13 mouse cellular contexts compared by ENCODE assay signal in the genomic region with DNA sequence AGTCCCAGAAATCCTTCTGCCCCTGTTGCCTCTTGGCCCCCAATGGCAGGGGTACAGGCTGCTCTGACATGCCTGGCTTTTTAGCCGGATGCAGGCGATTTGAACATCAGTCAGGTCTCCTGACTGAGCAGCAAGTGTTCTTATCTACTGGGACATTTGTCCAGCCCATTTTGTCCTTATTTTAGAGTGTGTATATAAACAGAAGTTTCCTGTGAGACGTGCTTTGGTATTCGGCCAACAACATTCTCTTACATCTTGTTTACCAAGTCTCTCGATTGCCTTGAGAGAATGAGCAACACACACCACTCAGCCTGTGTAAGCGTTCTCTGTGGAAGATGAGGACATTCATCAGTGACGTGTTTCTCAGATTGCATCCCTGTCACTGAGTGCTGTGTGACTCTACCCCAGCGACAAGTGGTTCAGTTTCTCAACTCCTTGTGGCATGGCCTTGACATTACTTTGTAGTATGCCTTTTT. TPM values are rescaled to one million over a fixed set of nuclear protein-coding genes. Genes with fewer than 3 reads are reported as not detected.
A peak's percentile ranks its signal among the peaks of the same experiment; 100 is the strongest.
DNase-seq lines count a peak whose midpoint lies in the region; ATAC-seq lines count a peak whose summit lies in the region.
"Had no signal": no experiment of that assay in that cellular context is flagged by ENCODE, and none has a peak within 500 bp of the region (broad histone marks: within the 10 kb centered on the region; RNA-seq: fewer than 3 reads in every experiment).

No protein-coding gene starts in this region.

- peak; percentile 73 for ATAC-seq in heart, embryonic 15.5 days (replicated peaks; ENCODE audit: insufficient number of reproducible peaks, insufficient read depth, low FRiP score, low read depth)
- peak; percentile 93 for ATAC-seq in lung, embryonic 15.5 days (ENCODE audit: borderline replicate concordance, extremely low read depth, low FRiP score, low TSS enrichment)
- ATAC-seq in frontal cortex, adult (ENCODE audit: low TSS enrichment), result no peak
- ATAC-seq: forebrain, postnatal 0 days had no signal

- peak overlapping the region; percentile 54 for H3K27ac ChIP-seq in heart, embryonic 15.5 days
- peak overlapping the region; percentile 88 for H3K27ac ChIP-seq in lung, embryonic 15.5 days
- H3K27ac ChIP-seq: limb, embryonic 13.5 days had no signal

- H3K36me3 ChIP-seq in heart, embryonic 15.5 days, result no peaks in the 10 kb centered on the region
- no peaks in the 10 kb centered on the region for H3K36me3 ChIP-seq in lung, embryonic 15.5 days
- H3K36me3 ChIP-seq: limb, embryonic 13.5 days had no signal

- H3K4me2 ChIP-seq in heart, embryonic 15.5 days, result no peak overlapping the region
- H3K4me2 ChIP-seq in lung, embryonic 15.5 days, result 0 out of 2 replicates have a peak overlapping the region, but pooled peaks have one; percentile 25
- H3K4me2 ChIP-seq: limb, embryonic 13.5 days had no signal

- H3K9ac ChIP-seq in heart, embryonic 15.5 days, result no peak overlapping the region
- no peak overlapping the region for H3K9ac ChIP-seq in lung, embryonic 15.5 days
- H3K9ac ChIP-seq: forebrain, postnatal 0 days; limb, embryonic 13.5 days had no signal

- H3K27me3 ChIP-seq in heart, embryonic 15.5 days, result no peaks in the 10 kb centered on the region
- H3K27me3 ChIP-seq in lung, embryonic 15.5 days, result no peaks in the 10 kb centered on the region
- H3K27me3 ChIP-seq: limb, embryonic 13.5 days had no signal

- H3K4me3 ChIP-seq in heart, embryonic 15.5 days, result no peak overlapping the region
- H3K4me3 ChIP-seq in lung, embryonic 15.5 days, result no peak overlapping the region
- H3K4me3 ChIP-seq: limb, embryonic 13.5 days; myocyte had no signal

- DNase-seq in kidney, adult 9 months, result peak; percentile 39
- no peak for DNase-seq in kidney, postnatal 25 days
- peak; percentile 56 for DNase-seq in adrenal gland, postnatal 10 days
- DNase-seq in frontal cortex, postnatal 14 days (ENCODE audit: low spot score in 2 of 2), result no peak
- no peak for DNase-seq in spleen, postnatal 4 days (ENCODE audit: low spot score in 2 of 2)
- DNase-seq: forebrain, postnatal 0 days; spleen, adult 18-20 months; thymus, postnatal 36 days had no signal

- peaks cover 8% of the 10 kb centered on the region for H3K4me1 ChIP-seq in heart, embryonic 15.5 days (replicated peaks)
- peaks cover 24% of the 10 kb centered on the region for H3K4me1 ChIP-seq in lung, embryonic 15.5 days
- H3K4me1 ChIP-seq: limb, embryonic 13.5 days had no signal

- no peaks in the 10 kb centered on the region for H3K9me3 ChIP-seq in heart, embryonic 15.5 days (replicated peaks)
- no peaks in the 10 kb centered on the region for H3K9me3 ChIP-seq in lung, embryonic 15.5 days
- H3K9me3 ChIP-seq: limb, embryonic 13.5 days had no signal

- 36% methylated on average over 8 of the region's 8 CpGs for WGBS in heart, embryonic 15.5 days
- 5% methylated on average over 8 of the region's 8 CpGs for WGBS in lung, embryonic 15.5 days

RNA-seq across cellular contexts. Expression of a gene that starts 5.4 kb away (rescaled TPM):
- total RNA-seq in adrenal gland, postnatal 10 days (2021), result 100 to 1,000 TPM; 270 to 283 TPM
- 273 and 345 TPM in 2 replicates for polyA plus RNA-seq in heart, embryonic 15.5 days (2015; fragmentation: Nextera tagmentation; extraction: Ambion mirVana)
- 506 and 532 TPM in 2 replicates for polyA plus RNA-seq in lung, embryonic 15.5 days (2015; fragmentation: Nextera tagmentation; extraction: Ambion mirVana)

RNA-seq across cellular contexts. Expression of a gene that starts 29.9 kb away (rescaled TPM):
- 1 to 10 TPM; 3.8 to 4.3 TPM for total RNA-seq in adrenal gland, postnatal 10 days (2021)
- 2.5 and 4.5 TPM in 2 replicates for polyA plus RNA-seq in heart, embryonic 15.5 days (2015; fragmentation: Nextera tagmentation; extraction: Ambion mirVana)
- 2.6 and 2.9 TPM in 2 replicates for polyA plus RNA-seq in lung, embryonic 15.5 days (2015; fragmentation: Nextera tagmentation; extraction: Ambion mirVana)

RNA-seq across cellular contexts. Expression of a gene that starts 43.7 kb away (rescaled TPM):
- total RNA-seq in adrenal gland, postnatal 10 days (2021), result 10 to 100 TPM; 17.9 to 20.5 TPM
- 3.3 and 5.4 TPM in 2 replicates for polyA plus RNA-seq in heart, embryonic 15.5 days (2015; fragmentation: Nextera tagmentation; extraction: Ambion mirVana)
- 7.1 and 8.2 TPM in 2 replicates for polyA plus RNA-seq in lung, embryonic 15.5 days (2015; fragmentation: Nextera tagmentation; extraction: Ambion mirVana)

Comparison
In these comparisons a context has a peak if more than half of its experiments do, and no peak if none do; other contexts are left out.
1. DNase-seq: peak in kidney, adult 9 months (single experiment) and adrenal gland, postnatal 10 days (single experiment); none in kidney, postnatal 25 days (0 of 2), frontal cortex, postnatal 14 days (0 of 2) and spleen, postnatal 4 days (0 of 2).